Mouse (Mus musculus): ENCODE measurements at regions not wholly inside any gene's neighbourhood (a gene's known extent, or its start where the extent isn't known, plus 50 kb on each side); places are given as distances from the start of the nearest gene placed in this dataset.

DNA sequence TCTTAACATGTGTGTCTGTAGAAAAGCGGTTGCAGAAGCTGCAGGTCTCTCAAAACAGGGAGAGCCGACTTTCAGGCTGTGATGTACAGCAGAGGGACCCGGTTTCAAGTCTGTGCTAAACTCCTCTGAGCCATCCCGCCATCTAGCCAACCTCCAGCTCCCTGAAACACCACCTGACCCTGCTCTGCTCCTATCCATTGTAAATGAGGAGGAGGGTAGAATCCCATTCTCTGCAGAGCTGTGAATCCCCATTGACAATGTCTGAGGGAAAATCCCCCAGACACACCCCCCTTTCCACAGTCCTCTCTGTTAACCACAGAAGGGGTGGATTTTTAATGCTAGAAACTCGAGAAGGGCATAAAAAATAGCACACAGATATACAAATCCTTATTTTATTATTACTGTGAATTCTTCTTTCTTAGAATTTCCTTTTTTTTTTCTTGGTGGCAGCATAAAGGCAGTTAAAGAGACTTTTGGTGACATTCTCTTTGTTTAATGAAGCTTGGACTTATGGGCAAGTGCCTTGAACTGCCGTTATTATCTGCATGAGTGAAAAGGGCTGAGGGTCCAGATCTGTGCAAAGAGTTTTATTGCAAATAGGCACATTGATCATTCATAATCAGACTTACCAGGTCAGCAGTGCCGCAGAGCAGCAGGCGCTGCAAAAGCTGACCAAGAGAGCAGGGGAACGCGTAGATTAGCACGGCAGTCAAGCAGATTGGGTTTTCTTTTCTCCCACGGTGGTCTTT, 111.3 kb upstream of the Paqr3 start:
- no peak for DNase-seq

DNA sequence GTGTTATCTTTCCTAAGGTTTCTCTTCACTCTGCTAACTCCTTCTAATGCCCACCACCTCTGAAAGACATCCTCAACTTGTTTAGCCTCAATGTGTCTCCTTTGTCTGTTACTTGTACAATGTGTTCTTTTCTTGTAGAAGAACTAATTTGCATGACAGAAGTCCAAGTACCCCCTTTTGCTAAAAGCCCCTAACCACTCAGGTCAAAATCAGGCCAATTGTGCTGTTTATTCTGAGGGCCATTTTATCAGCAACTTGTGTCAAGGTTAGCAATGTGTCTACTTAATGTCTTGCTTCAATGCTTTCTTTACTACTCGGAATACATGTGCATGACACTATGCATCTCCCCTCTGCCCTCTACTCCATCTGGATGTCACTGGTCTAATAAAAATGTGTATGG, 107.3 kb upstream of the Paqr3 start:
- no peak for DNase-seq

DNA sequence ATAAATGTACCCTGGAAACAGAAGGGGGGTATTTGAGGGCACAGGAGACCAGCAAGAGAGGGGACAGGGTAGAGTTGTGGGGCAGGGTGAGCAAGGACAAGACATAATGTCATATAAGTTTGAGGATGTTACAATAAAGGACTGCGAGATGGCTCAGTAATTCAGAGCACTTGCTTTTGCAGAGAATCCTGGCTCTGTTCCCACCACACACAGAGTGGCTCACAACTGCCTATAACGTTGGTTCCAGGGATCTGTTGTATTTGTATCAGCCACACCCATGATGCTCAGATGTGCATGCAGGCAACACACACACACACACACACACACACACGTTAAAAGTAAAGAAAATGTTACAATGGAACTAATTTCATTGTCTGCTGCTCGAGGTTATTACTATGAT, 94.2 kb upstream of the Paqr3 start:
- no peak for DNase-seq

DNA sequence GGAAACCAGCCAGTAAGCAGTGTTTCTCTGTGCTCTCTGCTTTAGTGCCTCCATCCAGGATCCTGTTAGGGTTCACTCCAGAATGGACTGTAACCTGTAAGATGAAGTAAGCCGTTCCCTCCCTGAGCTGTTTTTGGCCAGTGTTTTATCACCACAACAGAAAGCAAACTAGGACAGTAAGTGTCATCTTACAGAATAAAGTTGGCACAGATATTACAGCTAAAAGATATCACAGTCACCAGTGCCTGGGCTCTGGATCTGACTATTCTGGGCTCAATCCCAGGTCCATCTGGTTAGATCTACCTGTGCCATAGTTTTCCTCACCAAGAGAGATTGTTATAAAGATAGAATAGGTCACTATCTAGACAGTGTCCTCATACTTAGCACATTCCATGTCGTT, 92.9 kb upstream of the Paqr3 start:
- DNase-seq, result no peak

DNA sequence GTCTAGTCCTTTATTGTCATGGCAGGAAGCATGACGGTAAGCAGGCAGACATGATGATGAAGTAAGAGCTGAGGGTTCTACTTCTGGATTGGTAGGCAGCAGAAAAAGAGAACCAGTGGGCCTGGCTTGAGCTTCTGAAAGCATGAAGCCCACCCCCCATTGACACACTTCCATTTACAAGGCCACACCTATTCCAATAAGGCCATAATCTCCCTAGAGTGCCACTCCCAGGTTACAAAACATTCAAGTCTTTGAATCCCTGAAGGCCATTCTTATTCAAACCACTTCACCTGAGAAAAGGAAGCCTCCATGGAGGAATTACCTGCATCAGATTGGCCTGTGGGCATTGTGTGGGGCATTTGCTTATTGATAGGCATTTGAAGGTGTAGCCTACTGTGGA, 92.2 kb upstream of the Paqr3 start:
- no peak for DNase-seq

DNA sequence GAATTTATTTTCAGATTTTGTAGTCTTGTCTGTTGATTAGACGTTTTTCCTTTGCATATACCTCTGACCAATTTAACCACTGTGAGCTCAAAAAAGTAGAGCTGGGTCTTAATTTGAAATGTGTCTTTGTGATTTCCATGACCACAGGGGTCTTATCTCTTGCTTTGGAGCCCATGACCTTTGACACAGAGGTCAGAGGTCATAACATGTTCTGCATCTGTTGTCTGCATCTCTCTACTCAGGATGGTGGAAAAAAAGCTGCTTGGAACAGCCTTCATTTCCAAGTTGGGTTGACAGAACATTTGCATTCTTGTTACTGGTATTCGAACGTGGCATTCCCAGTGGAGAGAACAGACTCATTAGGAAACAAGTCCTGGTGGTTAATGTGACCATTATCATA, 91.2 kb upstream of the Paqr3 start:
- DNase-seq, result no peak

DNA sequence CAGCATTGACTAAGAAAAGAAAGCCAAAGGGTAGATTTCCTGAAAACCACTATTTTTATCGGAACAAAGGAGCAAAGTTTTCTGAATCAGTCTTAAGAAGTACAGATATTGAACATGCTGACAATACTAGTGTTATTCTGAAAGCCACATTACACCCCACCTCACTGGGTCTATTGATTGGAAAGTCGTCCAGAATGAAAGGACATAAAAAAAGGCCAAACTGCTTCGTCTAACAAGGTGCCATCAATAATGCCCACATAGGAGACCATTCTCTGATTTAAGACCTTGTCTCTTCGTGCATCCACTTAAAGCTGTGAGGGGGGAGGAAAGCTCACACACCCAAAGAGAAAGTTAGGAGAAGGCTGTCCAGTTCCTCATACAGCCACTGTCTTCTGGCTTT, 89.3 kb upstream of the Paqr3 start:
- DNase-seq, result no peak

DNA sequence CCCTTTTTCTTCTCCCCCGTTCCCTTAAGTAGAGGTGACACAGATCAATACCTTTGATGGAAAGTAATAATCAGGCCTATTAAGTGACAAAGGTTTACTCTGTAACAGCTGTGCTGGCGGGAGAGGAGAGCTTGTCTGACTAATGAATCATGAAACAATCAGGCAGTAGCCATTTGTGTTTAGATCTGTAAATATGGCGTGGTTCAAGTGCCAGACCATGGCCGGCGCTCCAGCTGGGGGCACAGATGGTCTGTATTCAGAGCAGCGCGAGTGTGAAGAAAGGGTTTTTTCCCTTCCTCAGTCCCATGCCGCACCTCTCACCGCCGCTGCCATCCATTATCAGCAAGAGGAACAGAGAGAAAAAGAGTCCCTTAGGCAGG, 83.9 kb upstream of the Paqr3 start:
- no peak for DNase-seq

DNA sequence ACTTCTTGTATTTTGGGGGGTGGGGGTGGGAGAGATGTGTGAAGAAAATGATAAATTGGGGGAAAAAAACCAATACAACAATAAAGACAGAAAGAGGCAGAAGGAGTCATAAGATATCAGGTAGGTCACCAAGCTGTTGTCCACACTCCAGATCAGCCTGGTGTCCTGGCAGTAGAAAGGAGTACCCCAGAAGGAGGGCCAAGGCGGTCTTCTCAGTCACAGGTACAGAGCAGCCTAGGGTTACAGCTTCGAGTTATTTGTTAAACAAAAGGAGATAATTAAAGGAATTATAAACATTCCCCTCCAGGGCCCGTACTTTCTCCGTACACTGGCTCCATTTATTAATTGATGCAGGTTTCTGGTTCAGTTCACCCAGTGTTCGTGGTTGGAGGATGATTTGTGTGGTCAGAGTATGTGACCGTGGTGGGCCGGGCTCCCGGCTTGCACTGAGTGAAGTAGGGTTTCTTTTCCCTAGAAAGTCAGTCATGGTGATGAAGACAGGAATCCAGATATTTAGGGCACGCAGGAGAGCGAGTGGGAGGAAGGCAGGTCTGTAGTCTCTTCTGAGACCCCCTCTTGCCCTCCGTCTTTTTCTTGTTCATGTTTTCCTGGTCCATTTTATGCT, 83.4 kb upstream of the Paqr3 start:
- no peak for DNase-seq

DNA sequence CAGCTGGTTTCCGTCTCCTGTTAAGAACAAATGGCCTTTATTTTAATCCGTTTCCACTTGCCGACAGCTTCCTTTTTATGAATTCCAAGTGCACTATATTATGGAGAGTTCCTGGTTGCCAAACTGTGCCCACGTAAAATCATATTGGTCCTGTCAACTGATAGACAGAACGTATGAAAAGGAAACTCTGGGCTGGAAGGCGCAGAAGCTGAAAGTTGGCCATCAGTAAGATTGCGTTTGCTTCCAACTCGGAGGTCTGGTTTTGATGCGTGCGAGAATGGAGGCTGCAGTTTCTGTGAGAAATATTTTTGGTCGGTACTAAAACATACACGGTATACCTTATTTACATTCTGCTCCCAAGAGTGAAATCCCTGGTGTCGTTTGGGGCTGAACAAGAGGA, 81.3 kb upstream of the Paqr3 start:
- DNase-seq, result no peak

DNA sequence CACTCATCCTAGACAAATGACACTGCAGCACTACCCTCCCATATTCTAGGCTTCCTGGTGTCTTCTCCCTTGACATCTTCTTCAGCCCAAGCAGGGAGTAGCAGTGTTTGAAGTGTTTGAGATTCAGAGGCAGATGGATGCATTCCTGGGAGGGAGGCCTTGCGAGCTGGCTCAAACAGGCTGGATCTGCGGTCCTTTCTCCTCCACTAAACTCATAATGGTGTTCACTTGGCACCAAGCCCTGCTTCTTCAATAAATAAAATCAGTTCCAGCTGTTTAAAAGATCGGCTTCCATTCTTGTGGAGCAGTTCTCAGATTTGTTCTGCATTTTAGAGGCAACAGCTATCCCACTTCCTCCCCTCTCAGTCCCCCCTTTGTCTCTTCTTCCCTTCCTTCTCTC, 79.3 kb upstream of the Paqr3 start:
- DNase-seq, result no peak

DNA sequence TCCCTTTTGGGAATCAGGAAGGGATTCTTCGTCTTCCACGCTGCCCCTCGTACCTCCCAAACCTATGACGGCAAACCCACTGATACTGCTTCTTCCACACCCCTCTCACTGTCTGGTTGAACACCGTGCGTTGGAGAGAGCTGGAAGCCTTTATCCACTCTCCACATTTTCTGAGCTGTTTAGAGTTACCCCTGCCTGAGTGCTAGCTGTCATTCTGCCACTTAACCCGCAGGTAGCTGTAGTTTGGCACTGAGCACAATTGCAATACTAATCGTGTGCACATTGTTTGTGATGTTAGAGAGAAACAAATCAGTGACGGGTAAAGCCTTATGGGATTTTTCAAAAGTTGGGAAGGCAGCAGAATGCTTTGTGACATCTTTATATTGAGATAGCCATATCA, 73.1 kb upstream of the Paqr3 start:
- no peak for DNase-seq

DNA sequence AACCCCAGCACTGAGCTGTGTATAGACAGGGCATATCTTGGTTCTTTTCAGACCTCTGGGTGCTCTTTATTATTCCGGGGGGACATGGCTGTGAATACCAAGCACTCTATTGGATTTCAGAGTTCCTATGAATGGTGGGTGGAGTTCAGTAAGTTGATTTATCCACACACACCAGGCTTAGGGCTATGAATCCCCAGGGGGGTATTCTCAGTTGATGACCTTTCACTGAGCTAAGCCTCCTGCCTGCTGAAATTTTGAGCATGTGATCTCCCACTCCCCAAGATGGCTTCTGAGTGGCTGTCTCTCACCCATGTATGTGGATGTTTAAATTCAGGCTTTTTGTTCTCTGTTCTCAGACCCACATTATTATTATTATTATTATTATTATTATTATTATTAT, 69.9 kb upstream of the Paqr3 start:
- DNase-seq, result no peak

DNA sequence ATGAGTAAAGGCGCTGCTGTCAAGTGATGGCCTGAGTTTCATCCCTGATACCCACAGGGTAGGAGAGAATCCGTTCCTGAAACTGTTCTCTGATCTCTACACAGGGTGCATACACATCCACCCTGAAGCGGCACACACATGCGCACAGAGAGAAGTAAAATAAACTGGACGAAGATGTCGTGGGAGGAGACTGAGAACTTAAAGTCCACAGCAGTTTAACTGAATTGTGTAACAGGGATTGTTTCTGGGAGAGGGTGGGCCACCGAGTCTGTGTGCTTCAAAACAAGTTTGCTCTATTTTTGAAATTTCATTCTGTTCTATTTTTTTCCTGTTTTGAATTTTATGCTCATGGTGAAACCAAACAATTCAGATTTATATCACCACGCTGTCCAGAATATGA, 63.0 kb upstream of the Paqr3 start:
- DNase-seq, result no peak

DNA sequence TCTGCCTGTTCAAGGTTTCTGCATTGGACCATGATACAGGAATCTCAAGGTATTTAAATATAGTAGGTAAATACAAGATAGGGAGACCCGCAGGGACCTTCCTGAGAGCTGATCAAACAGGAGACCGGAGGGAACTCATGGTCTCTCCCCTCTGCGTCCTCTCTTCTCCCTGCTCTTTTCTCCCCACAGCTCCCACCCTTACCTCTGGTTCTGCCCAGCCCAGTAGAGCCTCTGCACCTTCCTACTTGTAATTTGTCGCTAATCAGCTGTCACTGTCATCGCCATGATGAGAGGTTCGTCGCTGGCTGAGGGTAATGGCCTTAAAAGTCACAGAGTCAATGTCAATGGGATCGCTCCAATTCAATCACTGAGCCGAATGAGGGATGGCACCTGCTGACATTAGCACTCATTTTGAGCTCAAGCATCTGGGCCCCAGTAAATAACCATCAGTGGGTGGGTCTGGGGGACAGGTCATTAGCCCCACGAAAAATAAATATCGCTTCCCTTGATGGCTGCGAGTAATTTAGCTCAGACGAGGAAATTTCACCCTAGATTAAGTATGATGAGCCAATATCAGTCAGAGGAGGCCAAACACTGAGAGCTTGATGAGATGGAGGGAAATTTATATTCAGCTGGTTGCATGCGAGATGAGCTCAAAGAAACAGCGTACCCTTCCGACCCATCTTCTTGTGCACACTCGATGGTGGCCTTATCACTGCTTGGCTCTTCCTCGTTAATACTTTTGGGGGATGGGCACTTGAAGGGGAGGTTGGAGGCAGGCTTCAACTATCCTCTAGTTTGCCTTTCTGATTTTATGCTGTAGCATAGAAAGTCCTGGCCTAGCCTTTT, 56.2 kb upstream of the Paqr3 start:
- no peak for DNase-seq

DNA sequence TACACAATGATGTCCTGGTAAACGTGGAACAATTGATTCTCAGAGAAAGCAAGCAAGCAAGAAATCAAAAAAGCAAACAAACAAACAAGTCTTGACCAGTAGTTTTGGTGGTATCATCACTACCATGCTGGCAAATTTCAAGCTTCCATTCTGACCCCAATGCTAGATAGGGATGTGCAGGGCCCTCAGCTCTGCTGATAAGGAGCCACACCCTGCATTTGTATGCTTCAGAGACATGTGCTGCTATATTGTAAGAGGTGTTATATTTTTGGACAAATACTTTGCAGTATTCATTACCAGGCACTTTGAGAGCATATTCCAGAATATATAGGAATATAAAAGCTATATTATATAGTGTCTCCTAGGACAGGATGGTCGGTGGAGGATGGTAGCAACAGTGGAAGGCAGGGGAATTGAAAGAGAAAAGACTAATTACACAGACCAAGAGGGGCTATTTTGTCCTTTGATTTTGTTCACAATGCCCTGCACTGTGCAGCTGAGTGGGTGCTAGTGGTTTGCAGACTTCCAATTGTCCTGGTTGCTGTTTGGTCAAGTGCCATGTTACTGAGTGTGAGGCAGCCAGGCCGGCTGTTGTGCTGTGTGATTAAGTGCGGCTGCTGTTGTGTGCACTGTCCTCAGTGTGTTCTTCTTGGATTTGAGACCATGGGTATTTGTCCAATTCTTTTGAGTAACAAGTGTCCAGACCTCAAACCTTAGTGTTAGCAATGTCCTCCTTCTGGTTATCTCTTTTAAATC, 54.9 kb upstream of the Paqr3 start:
- peak; percentile 70 for DNase-seq

Data from lung, postnatal 10 days (tissue).